Comparison of ENCODE assay signal across 31 mouse cellular contexts in the genomic region with DNA sequence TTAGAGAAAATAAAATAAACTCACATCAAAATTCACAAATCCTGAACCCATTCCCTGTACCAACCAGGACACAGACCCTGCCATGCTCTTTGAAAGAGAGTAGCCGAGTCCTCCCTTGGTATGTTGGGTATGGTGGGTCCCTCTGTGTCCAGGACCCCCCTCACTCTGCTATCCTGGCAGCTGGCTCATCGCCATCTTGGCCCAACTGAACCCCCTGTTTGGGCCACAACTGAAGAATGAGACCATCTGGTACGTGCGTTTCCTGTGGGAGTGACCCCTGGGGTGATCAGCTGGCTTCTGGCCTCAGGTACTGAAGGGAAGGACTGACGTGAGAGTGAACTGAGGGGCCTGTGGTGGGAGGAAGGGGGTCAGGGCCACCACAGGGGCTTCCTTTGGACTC. TPM values are rescaled to one million over a fixed set of nuclear protein-coding genes. Genes with fewer than 3 reads are reported as not detected.
DNase-seq lines count a peak whose midpoint lies in the region; ATAC-seq lines count a peak whose summit lies in the region.
"Had no signal": no experiment of that assay in that cellular context is flagged by ENCODE, and none has a peak within 500 bp of the region (broad histone marks: within the 10 kb centered on the region; RNA-seq: fewer than 3 reads in every experiment).

No protein-coding gene starts in this region.

- WGBS in heart, embryonic 12.5 days, result 72% methylated on average over 5 of the region's 5 CpGs
- WGBS in midbrain, embryonic 11.5 days, result 74% methylated on average over 5 of the region's 5 CpGs
- WGBS in midbrain, embryonic 14.5 days, result 88% methylated on average over 5 of the region's 5 CpGs

- no peaks in the 10 kb centered on the region for H3K27me3 ChIP-seq in heart, embryonic 12.5 days (replicated peaks)
- no peaks in the 10 kb centered on the region for H3K27me3 ChIP-seq in midbrain, embryonic 11.5 days (ENCODE audit: control insufficient read depth, insufficient read depth, low read length)
- no peaks in the 10 kb centered on the region for H3K27me3 ChIP-seq in midbrain, embryonic 14.5 days (ENCODE audit: control insufficient read depth, insufficient read depth, low read length)
- H3K27me3 ChIP-seq: embryonic facial prominence, embryonic 13.5 days; forebrain, embryonic 15.5 days; heart, embryonic 15.5 days; limb, embryonic 15.5 days; lung, embryonic 15.5 days had no signal

- peak; percentile 29; the same call in 1 of the 2 replicates for ATAC-seq in heart, embryonic 12.5 days (ENCODE audit: insufficient number of reproducible peaks, low FRiP score)
- ATAC-seq in midbrain, embryonic 11.5 days (ENCODE audit: low FRiP score), result no peak
- ATAC-seq in midbrain, embryonic 14.5 days (ENCODE audit: low FRiP score, low TSS enrichment), result no peak
- ATAC-seq: forebrain, embryonic 15.5 days had no signal

- H3K4me3 ChIP-seq in heart, embryonic 12.5 days, result no peak overlapping the region
- no peak overlapping the region for H3K4me3 ChIP-seq in midbrain, embryonic 11.5 days (ENCODE audit: low read depth, low read length)
- no peak overlapping the region for H3K4me3 ChIP-seq in midbrain, embryonic 14.5 days (replicated peaks; ENCODE audit: low read depth, low read length)
- H3K4me3 ChIP-seq: embryonic facial prominence, embryonic 13.5 days; forebrain, embryonic 10.5 days; forebrain, embryonic 15.5 days; heart, embryonic 15.5 days; limb, embryonic 15.5 days; lung, embryonic 15.5 days; midbrain, embryonic 10.5 days had no signal

- DNase-seq in cerebellum, adult 9-11 months, result peak; percentile 69
- no peak for DNase-seq in cerebellum, postnatal 4 days (ENCODE audit: low spot score in 2 of 2)
- DNase-seq in heart, adult 18-20 months, result no peak
- DNase-seq in midbrain, embryonic 11.5 days (ENCODE audit: low spot score, missing footprints), result peak; percentile 81
- no peak for DNase-seq in midbrain, embryonic 14.5 days
- peak; percentile 34 for DNase-seq in naive thymus-derived CD4-positive, alpha-beta T cell, adult 2 months (ENCODE audit: low read depth)
- no peak for DNase-seq in natural killer cell, adult 2 months (ENCODE audit: low spot score in 2 of 2)

- no peak overlapping the region for H3K9ac ChIP-seq in heart, embryonic 12.5 days
- H3K9ac ChIP-seq in midbrain, embryonic 11.5 days (ENCODE audit: low read length), result no peak overlapping the region
- H3K9ac ChIP-seq in midbrain, embryonic 14.5 days (replicated peaks; ENCODE audit: low read length), result no peak overlapping the region
- H3K9ac ChIP-seq: embryonic facial prominence, embryonic 13.5 days; forebrain, embryonic 15.5 days; heart, embryonic 15.5 days; limb, embryonic 15.5 days; liver, embryonic 14.5 days; lung, embryonic 15.5 days had no signal

- no peak overlapping the region for H3K27ac ChIP-seq in heart, embryonic 12.5 days (ENCODE audit: poor library complexity, severe bottlenecking)
- no peak overlapping the region for H3K27ac ChIP-seq in midbrain, embryonic 11.5 days (ENCODE audit: low read depth, low read length)
- no peak overlapping the region for H3K27ac ChIP-seq in midbrain, embryonic 14.5 days (replicated peaks; ENCODE audit: low read depth, low read length)
- H3K27ac ChIP-seq: embryonic facial prominence, embryonic 13.5 days; forebrain, embryonic 10.5 days; forebrain, embryonic 15.5 days; heart, embryonic 15.5 days; hindbrain, embryonic 14.5 days; limb, embryonic 15.5 days; liver, embryonic 14.5 days; lung, embryonic 15.5 days; midbrain, embryonic 10.5 days had no signal

- H3K4me1 ChIP-seq in heart, embryonic 12.5 days (replicated peaks), result peaks cover 26% of the 10 kb centered on the region
- peaks cover 16% of the 10 kb centered on the region for H3K4me1 ChIP-seq in midbrain, embryonic 11.5 days (ENCODE audit: control insufficient read depth, insufficient read depth, low read length)
- peaks cover 21% of the 10 kb centered on the region for H3K4me1 ChIP-seq in midbrain, embryonic 14.5 days (ENCODE audit: control insufficient read depth, insufficient read depth, low read length)

- no peaks in the 10 kb centered on the region for H3K9me3 ChIP-seq in heart, embryonic 12.5 days (replicated peaks)
- no peaks in the 10 kb centered on the region for H3K9me3 ChIP-seq in midbrain, embryonic 11.5 days (ENCODE audit: control insufficient read depth, low read length)
- H3K9me3 ChIP-seq in midbrain, embryonic 14.5 days (ENCODE audit: control insufficient read depth, low read length), result no peaks in the 10 kb centered on the region
- H3K9me3 ChIP-seq: embryonic facial prominence, embryonic 13.5 days; forebrain, embryonic 10.5 days; forebrain, embryonic 15.5 days; heart, embryonic 15.5 days; limb, embryonic 15.5 days; lung, embryonic 15.5 days; midbrain, embryonic 10.5 days had no signal

- H3K36me3 ChIP-seq in heart, embryonic 12.5 days, result peaks cover 3% of the 10 kb centered on the region; the same call in 1 of the 2 replicates
- no peaks in the 10 kb centered on the region for H3K36me3 ChIP-seq in midbrain, embryonic 11.5 days (ENCODE audit: control insufficient read depth, insufficient read depth, low read length)
- H3K36me3 ChIP-seq in midbrain, embryonic 14.5 days (ENCODE audit: control insufficient read depth, insufficient read depth, low read length), result peaks cover 24% of the 10 kb centered on the region
- H3K36me3 ChIP-seq: embryonic facial prominence, embryonic 13.5 days; heart, embryonic 15.5 days; limb, embryonic 15.5 days; lung, embryonic 15.5 days had no signal

- no peak overlapping the region for H3K4me2 ChIP-seq in heart, embryonic 12.5 days
- H3K4me2 ChIP-seq in midbrain, embryonic 11.5 days, result no peak overlapping the region
- no peak overlapping the region for H3K4me2 ChIP-seq in midbrain, embryonic 14.5 days (ENCODE audit: low read length)
- H3K4me2 ChIP-seq: embryonic facial prominence, embryonic 13.5 days; heart, embryonic 15.5 days; limb, embryonic 15.5 days; lung, embryonic 15.5 days had no signal

RNA-seq across cellular contexts. Expression of a gene that starts 2.4 kb away (rescaled TPM):
- polyA plus RNA-seq in heart, embryonic 12.5 days (2016; fragmentation: Nextera tagmentation; extraction: Ambion mirVana), result 20.4 and 20.5 TPM in 2 replicates
- 10 to 100 TPM; 19.8 to 21.4 TPM for total RNA-seq in heart, adult 18-20 months (2021)
- polyA plus RNA-seq in midbrain, embryonic 11.5 days (2014; fragmentation: Nextera tagmentation; extraction: Ambion mirVana), result 64.4 and 71.4 TPM in 2 replicates
- polyA plus RNA-seq in midbrain, embryonic 14.5 days (2014; fragmentation: Nextera tagmentation; extraction: Ambion mirVana), result 190 and 241 TPM in 2 replicates
- total RNA-seq: megakaryocyte progenitor cell, adult 5-6 weeks; monocyte, adult 5-6 weeks; neutrophil, adult 5-6 weeks had no signal

RNA-seq across cellular contexts. Expression of a gene that starts 14.7 kb away (rescaled TPM):
- polyA plus RNA-seq in heart, embryonic 12.5 days (2016; fragmentation: Nextera tagmentation; extraction: Ambion mirVana), result 8.6 and 9.1 TPM in 2 replicates
- total RNA-seq in heart, adult 18-20 months (2021), result 10 to 100 TPM; 14.7 to 18.6 TPM
- 15.5 and 15.9 TPM in 2 replicates for polyA plus RNA-seq in midbrain, embryonic 11.5 days (2014; fragmentation: Nextera tagmentation; extraction: Ambion mirVana)
- polyA plus RNA-seq in midbrain, embryonic 14.5 days (2014; fragmentation: Nextera tagmentation; extraction: Ambion mirVana), result 11.0 and 20.1 TPM in 2 replicates

RNA-seq across cellular contexts. Expression of a gene that starts 32.7 kb away (rescaled TPM):
- polyA plus RNA-seq in heart, embryonic 12.5 days (2016; fragmentation: Nextera tagmentation; extraction: Ambion mirVana), result 24.7 and 26.4 TPM in 2 replicates
- total RNA-seq in heart, adult 18-20 months (2021), result 10 to 100 TPM; 60.1 to 86.3 TPM
- 1.4 and 1.6 TPM in 2 replicates for polyA plus RNA-seq in midbrain, embryonic 11.5 days (2014; fragmentation: Nextera tagmentation; extraction: Ambion mirVana)
- polyA plus RNA-seq in midbrain, embryonic 14.5 days (2014; fragmentation: Nextera tagmentation; extraction: Ambion mirVana), result 1.5 and 3.6 TPM in 2 replicates
- total RNA-seq: megakaryocyte progenitor cell, adult 5-6 weeks; monocyte, adult 5-6 weeks; neutrophil, adult 5-6 weeks had no signal

RNA-seq across cellular contexts. Expression of a gene that starts 49.5 kb away (rescaled TPM):
- 1.5 TPM in 1 of 2 replicates, not detected in the other for polyA plus RNA-seq in heart, embryonic 12.5 days (2016; fragmentation: Nextera tagmentation; extraction: Ambion mirVana)
- not detected for total RNA-seq in heart, adult 18-20 months (2021)
- polyA plus RNA-seq in midbrain, embryonic 11.5 days (2014; fragmentation: Nextera tagmentation; extraction: Ambion mirVana), result not detected in 2 replicates
- polyA plus RNA-seq in midbrain, embryonic 14.5 days (2014; fragmentation: Nextera tagmentation; extraction: Ambion mirVana), result not detected in 2 replicates
- total RNA-seq: adrenal gland, adult 2 months; adrenal gland, postnatal 4 days; gastrocnemius, adult 18-20 months; gastrocnemius, postnatal 4 days; heart, postnatal 36 days; left cerebral cortex, postnatal 36 days; megakaryocyte progenitor cell, adult 5-6 weeks; monocyte, adult 5-6 weeks; neutrophil, adult 5-6 weeks had no signal
- polyA plus RNA-seq: adrenal gland, adult 2 months; embryonic facial prominence, embryonic 13.5 days; forebrain, embryonic 10.5 days; forebrain, embryonic 15.5 days; frontal cortex, adult 2 months; heart, embryonic 15.5 days; hindbrain, embryonic 14.5 days; inflammation-experienced regulatory T-cells, adult 6 months; kidney, embryonic 14.5 days; limb, embryonic 15.5 days; liver, embryonic 14.5 days; lung, embryonic 15.5 days; midbrain, embryonic 10.5 days; neural tube, embryonic 11.5 days; stomach, embryonic 16.5 days had no signal

RNA-seq across cellular contexts. Expression of a gene that starts 53.8 kb away (rescaled TPM):
- polyA plus RNA-seq in heart, embryonic 12.5 days (2016; fragmentation: Nextera tagmentation; extraction: Ambion mirVana), result 32.1 and 32.7 TPM in 2 replicates
- 10 to 100 TPM; 32.3 to 32.9 TPM for total RNA-seq in heart, adult 18-20 months (2021)
- polyA plus RNA-seq in midbrain, embryonic 11.5 days (2014; fragmentation: Nextera tagmentation; extraction: Ambion mirVana), result 39.9 and 44.1 TPM in 2 replicates
- 44.3 and 47.0 TPM in 2 replicates for polyA plus RNA-seq in midbrain, embryonic 14.5 days (2014; fragmentation: Nextera tagmentation; extraction: Ambion mirVana)

Comparison
In these comparisons a context has a peak if more than half of its experiments do, and no peak if none do; other contexts are left out.
1. DNase-seq: peak in cerebellum, adult 9-11 months (single experiment), midbrain, embryonic 11.5 days (single experiment) and naive thymus-derived CD4-positive, alpha-beta T cell, adult 2 months (single experiment); none in cerebellum, postnatal 4 days (0 of 2), heart, adult 18-20 months (0 of 2), midbrain, embryonic 14.5 days (single experiment) and natural killer cell, adult 2 months (0 of 2).